Mouse (Mus musculus) E14TG2a.4 (cell line): ENCODE measurements around the gene Ppp2r5c.

Experiments
- CTCF ChIP-seq: conservative IDR thresholded peaks from 2 replicates; pipeline ENCODE4 v1.5.1; 2014; ENCODE audit warnings: low read length
- NANOG ChIP-seq: IDR thresholded peaks from 2 replicates; pipeline ENCODE4 v1.6.1; 2014; ENCODE audit warnings: borderline replicate concordance, low read length, mixed read lengths
- POU5F1 ChIP-seq: IDR thresholded peaks from 2 replicates; pipeline ENCODE4 v1.6.1; 2014; ENCODE audit warnings: low read length, borderline replicate concordance

DNA sequence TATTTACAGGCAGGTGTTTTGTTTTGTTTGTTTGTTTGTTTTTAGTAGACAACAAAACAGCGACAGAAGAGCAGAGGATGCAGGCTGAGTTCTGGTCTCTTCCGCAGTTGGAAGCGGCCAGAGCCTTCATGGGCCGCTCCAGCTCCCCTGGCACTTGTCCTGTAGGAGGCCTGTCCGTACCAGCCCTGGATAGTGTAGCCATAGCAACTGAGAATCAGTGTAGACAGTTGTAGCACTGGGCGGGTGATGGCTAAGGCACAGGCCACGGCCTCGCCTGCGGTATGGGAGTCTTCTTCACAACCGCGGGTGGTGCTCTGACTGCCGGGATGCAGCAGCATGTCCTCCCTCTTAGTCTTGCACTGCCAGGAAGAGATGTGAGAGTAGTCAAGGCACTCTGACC is 32.3 kb downstream of the Ppp2r5c start:
- no peak for TF ChIP-seq CTCF
- TF ChIP-seq POU5F1: no peak
- no peak for TF ChIP-seq NANOG
